Mouse (Mus musculus) small intestine, adult 2 months (tissue): ENCODE results near the gene Map2k4. TPM values are rescaled to one million over a fixed set of nuclear protein-coding genes. Genes with fewer than 3 reads are reported as not detected.

Experiments
- H3K27ac ChIP-seq: fragments of 200-500 bp; 2 replicates; pipeline ENCODE4 v1.5.1; 2012; ENCODE audit warnings: low read depth, low read length, control low read depth, inconsistent platforms; ENCODE audit not compliant: insufficient read depth
- H3K27me3 ChIP-seq: fragments of 200-500 bp; 2 replicates; pipeline ENCODE4 v1.6.1; 2012; ENCODE audit warnings: mild to moderate bottlenecking, moderate library complexity, low read length, inconsistent platforms; ENCODE audit not compliant: control insufficient read depth, insufficient read depth
- H3K36me3 ChIP-seq: fragments of 200-500 bp; 2 replicates; pipeline ENCODE4 v1.6.1; 2012; ENCODE audit warnings: mild to moderate bottlenecking, low read length, control low read depth, inconsistent platforms; ENCODE audit not compliant: control insufficient read depth, insufficient read depth
- H3K4me1 ChIP-seq: fragments of 200-500 bp; 2 replicates; pipeline ENCODE4 v1.6.1; 2012; ENCODE audit warnings: low read length, inconsistent platforms, mixed read lengths; ENCODE audit not compliant: control insufficient read depth, insufficient read depth, insufficient read length
- H3K4me3 ChIP-seq: fragments of 200-500 bp; 2 replicates; pipeline ENCODE4 v1.5.1; 2012; ENCODE audit warnings: low read depth, mild to moderate bottlenecking, control low read depth, inconsistent platforms, low read length, moderate library complexity
- CTCF ChIP-seq: fragments of 200-500 bp; IDR thresholded peaks from 2 replicates; pipeline ENCODE4 v1.5.1; 2012; ENCODE audit warnings: low read depth, mild to moderate bottlenecking, control low read depth, inconsistent platforms, low read length, moderate library complexity, mixed read lengths; ENCODE audit not compliant: insufficient replicate concordance, insufficient read length; ENCODE audit errors: extremely low read depth
- POLR2A ChIP-seq: fragments of 200-500 bp; IDR thresholded peaks from 2 replicates; pipeline ENCODE4 v1.6.1; 2012; ENCODE audit warnings: low read depth, mild to moderate bottlenecking, control low read depth, inconsistent platforms, low read length, moderate library complexity
- WGBS: fragments of 180-500 bp; shearing (Covaris S2); methylation state at CpG from one replicate; pipeline ENCODE4 v1.1.7; 2018; 5-methylcytosine and 5-hydroxymethylcytosine counted together
- polyA plus RNA-seq: library from polyadenylated mRNA; depleted of rRNA; stranded (reverse); fragments of >200 nt; gene quantifications from 2 replicates; pipeline ENCODE4 v1.2.3, GENCODE M21; 2012; rRNA removed

Gene Map2k4
- 5.6 and 13.6 TPM in 2 replicates for polyA plus RNA-seq

- under 1% methylated on average over 30 of the region's 36 CpGs for WGBS
- peak within 1 kb of the TSS; percentile 48 for H3K27ac ChIP-seq
- TF ChIP-seq CTCF (no peak), POLR2A (peak; percentile 97)
These were observed at the start of gene Map2k4 for GRCm38 (mm10) chr11:65788154-65788553. Map2k4 (minus strand) TSS chr11:65788297.

DNA sequence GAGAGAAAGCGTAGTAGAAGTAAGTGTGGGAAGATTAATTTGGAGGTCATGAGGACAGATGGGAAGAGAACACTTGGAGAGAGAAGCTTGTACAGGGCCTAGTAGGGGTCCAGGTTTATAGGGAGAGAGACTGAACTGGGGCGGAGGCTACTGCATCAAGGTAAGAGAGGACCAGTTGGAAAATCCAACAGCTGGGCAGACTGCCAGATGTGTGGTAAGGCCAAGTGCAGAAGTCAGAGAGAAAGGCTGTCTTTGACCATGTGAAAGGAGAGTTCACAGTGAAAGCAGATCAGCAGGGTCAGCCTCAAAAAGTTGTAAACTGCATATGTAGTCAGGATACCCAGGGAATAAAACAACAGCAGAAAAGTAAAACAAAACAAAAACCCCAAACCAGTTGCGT, 36.5 kb upstream of the Map2k4 start:
- 0 out of 2 replicates have a peak, but pooled peaks cover 3% of the 10 kb centered on the region for H3K4me1 ChIP-seq
- TF ChIP-seq CTCF (no peak), POLR2A (no peak)
- no peak overlapping the region for H3K27ac ChIP-seq
- peaks cover 66% of the 10 kb centered on the region for H3K36me3 ChIP-seq
- WGBS, result 94% methylated on average over 3 of the region's 3 CpGs
- H3K27me3 ChIP-seq, result no peaks in the 10 kb centered on the region
- no peak overlapping the region for H3K4me3 ChIP-seq

More at GRCm38 (mm10) chr11:65788154-65788553, at the start of gene Map2k4:
- peaks cover 4% of the 10 kb centered on the region; the same call in 1 of the 2 replicates for H3K4me1 ChIP-seq
- no peaks in the 10 kb centered on the region for H3K27me3 ChIP-seq
- H3K36me3 ChIP-seq, result no peaks in the 10 kb centered on the region
- peak within 1 kb of the TSS; percentile 97 for H3K4me3 ChIP-seq

DNA sequence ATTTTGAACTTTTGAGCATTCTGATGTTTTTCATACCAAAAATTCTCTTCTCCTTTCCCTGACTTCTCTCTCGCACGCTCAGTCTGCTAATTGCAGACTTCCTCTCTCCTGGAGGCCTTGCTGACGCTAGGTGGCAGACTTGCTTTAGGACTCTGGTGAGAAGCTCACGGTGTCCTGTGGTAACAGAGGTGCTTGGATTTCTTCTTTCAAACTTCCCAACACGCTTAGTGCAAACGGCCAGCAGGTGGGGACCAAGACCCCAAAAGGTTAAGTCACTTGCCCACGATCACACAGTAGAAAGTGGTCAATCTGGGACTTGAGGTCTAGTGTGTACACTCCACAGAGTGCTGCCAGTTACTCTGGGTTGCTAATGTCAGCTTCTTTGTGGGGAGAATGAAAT, 32.8 kb upstream of the Map2k4 start:
- 41% methylated on average over 7 of the region's 7 CpGs for WGBS
- peaks cover 52% of the 10 kb centered on the region for H3K36me3 ChIP-seq
- H3K27me3 ChIP-seq, result no peaks in the 10 kb centered on the region
- TF ChIP-seq CTCF, result peak; percentile 59; the same call in 1 of the 2 replicates
- no peak for TF ChIP-seq POLR2A
- H3K4me1 ChIP-seq, result 0 out of 2 replicates have a peak, but pooled peaks cover 4% of the 10 kb centered on the region
- no peak overlapping the region for H3K27ac ChIP-seq
- no peak overlapping the region for H3K4me3 ChIP-seq

GRCm38 (mm10) chr11:65820280-65820679, 32.2 kb upstream of the Map2k4 start:
- Histone ChIP-seq H3K4me1 (0 out of 2 replicates have a peak, but pooled peaks cover 4% of the 10 kb centered on the region), H3K27me3 (no peaks in the 10 kb centered on the region), H3K36me3 (peaks cover 55% of the 10 kb centered on the region), H3K27ac (no peak overlapping the region), H3K4me3 (no peak overlapping the region)
- 73% methylated on average over 5 of the region's 5 CpGs for WGBS
- TF ChIP-seq CTCF (no peak), POLR2A (no peak)

GRCm38 (mm10) chr11:65818193-65818592, 30.1 kb upstream of the Map2k4 start:
- no peaks in the 10 kb centered on the region for H3K27me3 ChIP-seq
- no peak for TF ChIP-seq CTCF
- TF ChIP-seq POLR2A, result no peak
- peaks cover 47% of the 10 kb centered on the region for H3K36me3 ChIP-seq
- 0 out of 2 replicates have a peak, but pooled peaks cover 4% of the 10 kb centered on the region for H3K4me1 ChIP-seq
- WGBS, result 41% methylated on average over 1 of the region's 1 CpGs
- H3K27ac ChIP-seq, result no peak overlapping the region
- no peak overlapping the region for H3K4me3 ChIP-seq

DNA sequence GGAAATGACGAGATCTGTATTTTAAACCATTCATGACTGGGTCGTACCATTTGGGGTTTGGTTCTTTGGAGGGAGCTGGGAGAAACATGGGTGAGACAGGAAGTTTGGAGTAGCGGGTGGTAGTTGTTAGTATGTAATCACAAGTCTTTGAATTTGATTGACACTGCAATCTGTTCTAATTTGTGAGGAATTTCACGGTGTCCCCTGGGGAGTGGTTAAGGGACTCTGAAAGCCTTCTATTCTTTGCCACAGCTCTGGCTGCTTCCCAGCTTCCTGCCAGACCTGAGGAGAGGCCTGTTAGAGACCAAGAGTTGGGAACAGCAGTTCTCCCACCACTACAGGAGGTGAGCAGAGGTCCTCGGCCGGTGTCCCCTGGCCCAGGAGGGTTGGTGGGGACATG, 28.1 kb upstream of the Map2k4 start:
- 86% methylated on average over 6 of the region's 6 CpGs for WGBS
- Histone ChIP-seq H3K27me3 (no peaks in the 10 kb centered on the region), H3K4me3 (no peak overlapping the region), H3K36me3 (peaks cover 33% of the 10 kb centered on the region), H3K27ac (no peak overlapping the region), H3K4me1 (0 out of 2 replicates have a peak, but pooled peaks cover 4% of the 10 kb centered on the region)
- TF ChIP-seq POLR2A (no peak), CTCF (no peak)

GRCm38 (mm10) chr11:65814381-65814780, 26.3 kb upstream of the Map2k4 start:
- Histone ChIP-seq H3K27me3 (no peaks in the 10 kb centered on the region), H3K27ac (no peak overlapping the region), H3K4me1 (0 out of 2 replicates have a peak, but pooled peaks cover 2% of the 10 kb centered on the region), H3K36me3 (peaks cover 27% of the 10 kb centered on the region), H3K4me3 (no peak overlapping the region)
- no peak for TF ChIP-seq CTCF
- TF ChIP-seq POLR2A, result no peak
- WGBS, result 93% methylated on average over 9 of the region's 9 CpGs

GRCm38 (mm10) chr11:65812088-65812487, 24.0 kb upstream of the Map2k4 start:
- 67% methylated on average over 5 of the region's 5 CpGs for WGBS
- TF ChIP-seq CTCF (no peak), POLR2A (no peak)

More at GRCm38 (mm10) chr11:65812088-65812487, 24.0 kb upstream of the Map2k4 start:
- Histone ChIP-seq H3K4me3 (no peak overlapping the region), H3K4me1 (peaks cover 2% of the 10 kb centered on the region; the same call in 1 of the 2 replicates), H3K27ac (no peak overlapping the region), H3K27me3 (no peaks in the 10 kb centered on the region), H3K36me3 (peaks cover 22% of the 10 kb centered on the region)
